Mouse (Mus musculus): Measurements from ENCODE around the gene Cacna2d3. TPM values are rescaled to one million over a fixed set of nuclear protein-coding genes. Genes with fewer than 3 reads are reported as not detected.

Gene Cacna2d3
- polyA plus RNA-seq, 1 experiment from 2014 or later, result 37.5 TPM

DNA sequence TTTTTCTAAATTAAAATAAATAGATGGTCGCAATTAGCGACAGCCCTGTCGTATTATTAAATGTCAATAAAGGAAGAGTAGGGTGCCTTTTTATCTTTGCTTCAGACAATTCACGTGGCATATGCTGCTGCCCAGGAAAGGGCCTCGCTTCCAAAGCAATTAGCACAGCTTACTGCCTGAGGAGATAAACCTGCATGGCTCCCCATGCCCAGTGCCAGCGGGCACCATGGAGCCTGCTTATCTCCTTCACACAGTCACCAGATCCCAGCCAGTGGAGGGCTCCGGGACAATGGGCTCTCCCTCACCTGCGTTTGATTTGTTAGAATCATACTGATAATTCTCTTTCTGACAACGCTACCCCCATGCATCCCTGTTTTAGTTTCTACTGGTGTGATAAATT, 416.0 kb downstream of the Cacna2d3 start:
- Histone ChIP-seq H3K9me3 (replicated peaks) (no peaks in the 10 kb centered on the region), H3K27me3 (no peaks in the 10 kb centered on the region), H3K27ac (replicated peaks) (no peak overlapping the region), H3K9ac (no peak overlapping the region), H3K4me2 (replicated peaks) (no peak overlapping the region), H3K4me3 (replicated peaks) (no peak overlapping the region), H3K4me1 (no peaks in the 10 kb centered on the region), H3K36me3 (no peaks in the 10 kb centered on the region)
- whole genome bisulfite sequencing, result 86% methylated on average over 9 of the region's 9 CpGs
- no peak for ATAC-seq (ENCODE audit: insufficient number of reproducible peaks, low FRiP score, low TSS enrichment, low read depth)

DNA sequence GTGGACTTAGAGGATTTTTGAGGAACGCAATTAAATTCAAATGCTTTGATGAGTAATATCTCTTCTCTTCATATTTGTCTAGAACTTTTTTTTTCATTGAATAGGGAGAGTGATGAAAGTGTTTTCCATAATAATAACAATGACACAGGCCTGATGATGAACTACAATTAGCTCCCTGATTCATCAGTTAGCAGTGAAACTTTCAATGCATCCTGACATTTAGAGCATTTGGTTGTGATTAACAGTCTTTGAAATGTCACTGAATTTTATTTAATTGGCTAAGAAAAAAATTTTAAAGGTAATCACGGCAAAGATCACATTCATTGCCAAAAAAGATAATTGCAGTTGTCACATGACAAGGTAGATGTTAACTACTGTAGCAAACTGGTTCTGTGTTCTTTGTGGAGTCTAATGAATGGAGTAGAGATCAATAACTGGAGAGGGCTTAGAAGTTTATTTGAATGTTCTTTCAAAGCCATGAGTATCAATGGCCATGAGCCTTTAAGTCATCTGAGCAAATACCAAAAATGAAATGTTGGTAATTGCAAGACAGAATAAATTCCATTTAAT, 425.4 kb downstream of the Cacna2d3 start:
- WGBS, result 53% methylated on average over 2 of the region's 2 CpGs
- Histone ChIP-seq H3K4me3 (replicated peaks) (no peak overlapping the region), H3K9ac (no peak overlapping the region), H3K9me3 (replicated peaks) (no peaks in the 10 kb centered on the region), H3K4me2 (replicated peaks) (no peak overlapping the region), H3K4me1 (no peaks in the 10 kb centered on the region), H3K27ac (replicated peaks) (no peak overlapping the region), H3K36me3 (no peaks in the 10 kb centered on the region), H3K27me3 (no peaks in the 10 kb centered on the region)
- no peak for ATAC-seq (ENCODE audit: insufficient number of reproducible peaks, low FRiP score, low TSS enrichment, low read depth)

DNA sequence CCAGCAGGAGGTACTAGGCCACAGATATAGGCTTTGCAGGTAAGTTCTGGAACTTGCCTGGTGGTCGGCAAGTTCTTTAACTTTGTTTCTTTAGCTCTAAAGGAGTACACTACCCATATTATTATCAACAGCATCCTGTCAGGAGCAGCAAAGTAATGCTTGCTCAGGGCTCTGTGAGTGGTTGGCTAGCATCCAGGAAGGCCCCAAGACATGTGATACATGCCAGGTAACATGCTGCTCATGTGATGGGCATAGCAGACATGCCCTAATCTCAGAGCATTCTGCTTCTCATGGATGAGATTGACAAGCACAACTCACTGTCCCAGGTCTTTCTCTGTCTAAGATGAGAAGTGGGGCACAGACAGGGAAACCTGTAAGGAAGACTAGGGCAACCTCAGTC, 442.8 kb downstream of the Cacna2d3 start:
- Histone ChIP-seq H3K27me3 (no peaks in the 10 kb centered on the region), H3K4me2 (replicated peaks) (no peak overlapping the region), H3K36me3 (no peaks in the 10 kb centered on the region), H3K9ac (no peak overlapping the region), H3K4me1 (peaks cover 14% of the 10 kb centered on the region; the same call in 1 of the 2 replicates), H3K27ac (replicated peaks) (no peak overlapping the region), H3K4me3 (replicated peaks) (no peak overlapping the region), H3K9me3 (replicated peaks) (no peaks in the 10 kb centered on the region)
- no peak for ATAC-seq (ENCODE audit: insufficient number of reproducible peaks, low FRiP score, low TSS enrichment, low read depth)
- WGBS, result 84% methylated on average over 1 of the region's 1 CpGs

DNA sequence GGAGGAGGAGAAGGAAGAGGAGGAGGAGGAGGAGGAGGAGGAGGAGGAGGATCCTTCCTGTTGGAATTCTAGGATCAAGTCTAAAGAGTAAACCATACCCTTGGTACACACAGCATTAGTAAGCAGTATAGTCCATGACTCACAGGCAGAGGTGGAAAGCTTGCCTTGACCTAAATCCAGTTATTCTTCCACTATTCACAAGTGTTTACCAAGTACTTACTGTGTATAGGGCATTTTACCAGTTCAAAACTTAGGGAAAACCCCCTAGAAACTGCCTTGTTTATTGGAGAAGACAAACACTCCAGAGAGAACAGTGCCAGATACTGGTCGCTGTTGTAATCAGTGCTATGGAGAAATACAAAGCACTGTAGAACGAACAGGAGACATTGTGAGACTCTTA, 443.3 kb downstream of the Cacna2d3 start:
- WGBS, result 85% methylated on average over 2 of the region's 2 CpGs
- no peaks in the 10 kb centered on the region for H3K27me3 ChIP-seq
- no peak for ATAC-seq (ENCODE audit: insufficient number of reproducible peaks, low FRiP score, low TSS enrichment, low read depth)
- H3K4me1 ChIP-seq, result peaks cover 14% of the 10 kb centered on the region; the same call in 1 of the 2 replicates
- no peak overlapping the region for H3K9ac ChIP-seq
- H3K4me2 ChIP-seq (replicated peaks), result no peak overlapping the region
- no peaks in the 10 kb centered on the region for H3K36me3 ChIP-seq
- no peak overlapping the region for H3K4me3 ChIP-seq (replicated peaks)
- H3K9me3 ChIP-seq (replicated peaks), result no peaks in the 10 kb centered on the region
- no peak overlapping the region for H3K27ac ChIP-seq (replicated peaks)

DNA sequence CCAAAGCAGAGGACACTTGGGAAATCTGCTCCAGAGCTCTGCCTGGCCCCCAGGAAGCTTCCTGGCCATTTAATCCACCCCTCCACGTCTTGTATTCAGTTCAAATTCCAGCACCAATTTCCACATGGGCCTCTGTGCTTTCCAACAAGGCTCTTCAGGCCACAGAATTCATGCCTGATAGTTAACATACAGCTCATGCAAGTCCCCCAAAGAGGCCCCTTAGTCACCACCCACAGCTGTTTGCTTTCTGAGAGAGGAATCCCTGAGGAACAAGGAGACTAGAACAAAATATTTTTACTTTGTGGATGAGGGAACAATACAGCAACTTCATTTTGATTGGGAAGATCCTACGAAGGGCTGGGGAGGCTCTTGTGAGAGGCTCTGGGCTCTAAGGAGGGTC, 444.0 kb downstream of the Cacna2d3 start:
- peak overlapping the region; percentile 18 for H3K27ac ChIP-seq (replicated peaks)
- WGBS, result 36% methylated on average over 2 of the region's 2 CpGs

DNA sequence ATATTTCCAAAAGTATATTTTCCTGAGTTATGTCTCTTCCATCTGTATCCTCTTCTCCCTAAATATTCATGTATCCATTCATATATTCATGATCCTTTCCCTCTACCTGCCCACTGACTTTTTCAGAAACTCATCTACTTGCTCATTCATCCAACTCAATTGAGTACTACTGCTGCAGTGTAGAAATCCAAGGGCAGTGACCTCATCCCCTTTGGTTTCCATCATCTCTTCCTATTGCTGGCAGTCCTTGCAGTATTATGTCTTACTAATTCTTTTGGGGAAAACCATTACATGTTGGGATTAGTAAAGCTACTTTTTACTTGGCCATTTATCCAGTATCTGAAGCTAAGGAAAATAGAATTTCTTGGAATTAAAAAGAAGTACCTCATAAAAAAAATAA, 447.8 kb downstream of the Cacna2d3 start:
- no peak for ATAC-seq (ENCODE audit: insufficient number of reproducible peaks, low FRiP score, low TSS enrichment, low read depth)
- no peaks in the 10 kb centered on the region for H3K27me3 ChIP-seq
- H3K4me2 ChIP-seq (replicated peaks), result no peak overlapping the region
- H3K4me1 ChIP-seq, result peaks cover 22% of the 10 kb centered on the region; the same call in 1 of the 2 replicates
- H3K9me3 ChIP-seq (replicated peaks), result no peaks in the 10 kb centered on the region
- no peak overlapping the region for H3K27ac ChIP-seq (replicated peaks)
- H3K4me3 ChIP-seq (replicated peaks), result no peak overlapping the region
- no peaks in the 10 kb centered on the region for H3K36me3 ChIP-seq
- no peak overlapping the region for H3K9ac ChIP-seq

More for the DNA sequence above, 444.0 kb downstream of the Cacna2d3 start:
- no peak overlapping the region for H3K9ac ChIP-seq
- no peaks in the 10 kb centered on the region for H3K27me3 ChIP-seq
- no peaks in the 10 kb centered on the region for H3K9me3 ChIP-seq (replicated peaks)
- H3K4me2 ChIP-seq (replicated peaks), result no peak overlapping the region
- H3K4me3 ChIP-seq (replicated peaks), result no peak overlapping the region
- H3K36me3 ChIP-seq, result no peaks in the 10 kb centered on the region
- ATAC-seq (ENCODE audit: insufficient number of reproducible peaks, low FRiP score, low TSS enrichment, low read depth), result no peak
- H3K4me1 ChIP-seq, result peaks cover 14% of the 10 kb centered on the region; the same call in 1 of the 2 replicates

DNA sequence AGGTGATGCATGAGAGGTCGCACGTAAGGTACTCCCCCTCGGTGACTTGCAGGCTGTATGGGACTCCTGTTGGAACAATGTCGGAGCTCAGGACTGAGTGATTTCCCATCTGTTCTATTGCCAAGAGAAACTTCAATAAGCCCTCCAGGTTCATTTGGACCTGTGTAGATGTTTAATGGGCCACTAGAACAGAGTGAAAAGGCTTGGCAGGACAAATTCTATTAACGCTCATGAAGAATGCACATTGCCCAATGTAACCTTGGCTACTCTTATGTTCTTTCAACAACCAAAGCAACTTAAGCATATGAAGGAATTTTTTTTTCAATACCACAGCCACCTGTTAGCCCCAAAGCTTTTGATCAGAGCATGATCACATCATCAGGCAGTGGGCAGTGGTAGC, 451.1 kb downstream of the Cacna2d3 start:
- Histone ChIP-seq H3K9me3 (replicated peaks) (no peaks in the 10 kb centered on the region), H3K9ac (no peak overlapping the region), H3K4me3 (replicated peaks) (no peak overlapping the region), H3K4me2 (replicated peaks) (no peak overlapping the region), H3K4me1 (peaks cover 15% of the 10 kb centered on the region; the same call in 1 of the 2 replicates), H3K27ac (replicated peaks) (no peak overlapping the region), H3K27me3 (no peaks in the 10 kb centered on the region), H3K36me3 (no peaks in the 10 kb centered on the region)
- no peak for ATAC-seq (ENCODE audit: insufficient number of reproducible peaks, low FRiP score, low TSS enrichment, low read depth)
- 93% methylated on average over 5 of the region's 5 CpGs for WGBS

DNA sequence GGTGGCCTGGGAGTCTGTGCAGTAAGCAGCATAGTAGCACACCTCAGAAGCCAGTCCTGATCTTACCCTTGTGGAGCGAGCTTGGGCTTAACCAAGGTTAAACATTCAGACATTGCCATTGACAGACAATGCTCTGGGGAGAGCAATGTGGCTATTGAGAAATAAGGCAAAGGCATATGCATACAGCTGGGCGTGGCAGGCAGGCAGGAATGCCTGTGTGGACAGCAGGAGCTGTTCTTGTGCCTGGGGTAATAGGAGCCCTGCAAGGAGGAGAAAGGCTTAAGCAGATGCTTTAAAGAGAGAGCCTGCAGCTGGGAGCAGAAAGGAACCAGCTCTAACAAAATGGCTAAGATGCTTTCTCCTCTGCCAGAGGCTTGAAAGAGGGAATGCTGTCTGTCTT, 451.8 kb downstream of the Cacna2d3 start:
- 35% methylated on average over 2 of the region's 2 CpGs for WGBS
- Histone ChIP-seq H3K9ac (no peak overlapping the region), H3K4me2 (replicated peaks) (no peak overlapping the region), H3K4me1 (peaks cover 15% of the 10 kb centered on the region; the same call in 1 of the 2 replicates), H3K4me3 (replicated peaks) (no peak overlapping the region), H3K27me3 (no peaks in the 10 kb centered on the region), H3K27ac (replicated peaks) (no peak overlapping the region), H3K9me3 (replicated peaks) (no peaks in the 10 kb centered on the region), H3K36me3 (no peaks in the 10 kb centered on the region)
- no peak for ATAC-seq (ENCODE audit: insufficient number of reproducible peaks, low FRiP score, low TSS enrichment, low read depth)

DNA sequence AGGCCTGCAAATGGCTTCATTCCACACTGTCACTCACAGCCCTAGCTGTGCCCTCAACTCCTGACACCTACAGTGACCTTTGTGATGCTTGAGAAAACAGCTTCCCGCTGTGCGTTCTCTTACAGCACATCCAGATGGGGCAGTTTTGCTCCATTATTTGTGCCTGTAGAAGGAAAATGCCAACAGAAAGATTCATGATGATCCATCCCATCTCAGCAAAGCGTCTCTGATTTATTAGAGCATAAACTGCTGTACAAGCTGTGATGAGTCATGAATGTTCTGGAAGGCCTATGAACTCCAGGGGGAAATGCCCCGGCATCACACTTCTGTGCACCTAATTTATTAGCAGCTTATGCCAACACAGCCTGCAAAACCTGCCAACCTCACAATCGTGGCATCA, 453.1 kb downstream of the Cacna2d3 start:
- H3K4me1 ChIP-seq, result peaks cover 15% of the 10 kb centered on the region; the same call in 1 of the 2 replicates
- WGBS, result 69% methylated on average over 5 of the region's 5 CpGs
- no peaks in the 10 kb centered on the region for H3K36me3 ChIP-seq

DNA sequence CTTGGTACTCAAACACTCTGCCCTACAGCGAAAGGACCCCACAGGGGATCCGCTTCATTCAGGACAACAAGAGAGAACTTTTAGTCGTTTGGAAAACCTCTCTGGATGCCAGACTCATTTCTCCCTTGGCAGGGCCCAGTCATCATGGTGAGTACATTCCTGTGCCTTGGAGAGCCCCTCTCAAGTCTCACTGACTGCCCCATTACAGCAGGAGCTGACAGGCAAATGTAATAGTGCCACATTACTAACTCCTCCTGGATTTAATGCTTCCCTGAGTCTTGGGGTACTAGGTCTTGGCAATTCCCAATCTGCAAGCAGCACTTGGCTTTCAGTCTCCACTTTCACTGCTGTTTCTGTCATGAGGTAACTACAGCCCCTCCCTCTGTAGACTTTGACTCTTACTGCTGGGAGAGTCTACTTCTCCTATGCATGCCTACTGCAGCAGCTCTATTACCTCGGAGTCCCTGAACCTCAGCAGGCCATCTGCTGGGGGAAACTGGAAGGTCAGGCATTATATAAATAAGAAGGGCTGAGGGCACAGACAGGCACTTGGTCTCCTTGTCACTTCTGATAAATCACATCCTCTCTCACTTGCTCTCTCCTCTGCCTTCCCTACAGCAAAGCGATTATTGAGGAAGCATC, 454.3 kb downstream of the Cacna2d3 start:
- Histone ChIP-seq H3K27ac (replicated peaks) (peak overlapping the region; percentile 17; the same call in 1 of the 2 replicates), H3K36me3 (no peaks in the 10 kb centered on the region), H3K4me3 (replicated peaks) (no peak overlapping the region), H3K4me2 (replicated peaks) (no peak overlapping the region), H3K9me3 (replicated peaks) (no peaks in the 10 kb centered on the region), H3K27me3 (no peaks in the 10 kb centered on the region), H3K9ac (no peak overlapping the region), H3K4me1 (peaks cover 15% of the 10 kb centered on the region; the same call in 1 of the 2 replicates)
- no peak for ATAC-seq (ENCODE audit: insufficient number of reproducible peaks, low FRiP score, low TSS enrichment, low read depth)
- WGBS, result 56% methylated on average over 5 of the region's 5 CpGs

More for the DNA sequence above, 453.1 kb downstream of the Cacna2d3 start:
- no peak for ATAC-seq (ENCODE audit: insufficient number of reproducible peaks, low FRiP score, low TSS enrichment, low read depth)
- Histone ChIP-seq H3K27ac (replicated peaks) (no peak overlapping the region), H3K27me3 (no peaks in the 10 kb centered on the region), H3K4me3 (replicated peaks) (no peak overlapping the region), H3K9me3 (replicated peaks) (no peaks in the 10 kb centered on the region), H3K4me2 (replicated peaks) (no peak overlapping the region), H3K9ac (no peak overlapping the region)

DNA sequence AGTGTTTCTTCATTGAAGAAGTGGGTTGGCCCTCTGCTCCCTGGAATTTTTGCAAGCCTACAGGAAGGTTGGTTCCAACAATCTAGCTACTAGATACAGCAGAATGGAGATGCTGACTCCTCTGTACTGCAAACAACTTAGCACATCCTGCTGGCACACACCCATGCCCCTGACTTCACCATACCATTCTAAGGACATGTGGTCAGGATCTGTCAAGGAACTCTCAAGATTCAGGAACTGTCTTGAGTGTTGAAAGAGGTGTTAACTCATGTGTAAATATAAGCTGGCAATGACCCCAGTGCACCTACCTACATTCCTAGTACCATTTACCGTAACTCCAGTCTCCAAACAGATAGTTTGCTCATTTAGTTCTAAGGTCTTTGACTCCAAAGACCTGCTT, 461.0 kb downstream of the Cacna2d3 start:
- WGBS, result 83% methylated on average over 1 of the region's 1 CpGs
- no peaks in the 10 kb centered on the region for H3K9me3 ChIP-seq (replicated peaks)
- H3K36me3 ChIP-seq, result 0 out of 2 replicates have a peak, but pooled peaks cover 2% of the 10 kb centered on the region
- H3K27ac ChIP-seq (replicated peaks), result no peak overlapping the region
- H3K27me3 ChIP-seq, result no peaks in the 10 kb centered on the region
- no peak overlapping the region for H3K4me2 ChIP-seq (replicated peaks)
- H3K4me3 ChIP-seq (replicated peaks), result no peak overlapping the region
- ATAC-seq (ENCODE audit: insufficient number of reproducible peaks, low FRiP score, low TSS enrichment, low read depth), result no peak
- H3K4me1 ChIP-seq, result no peaks in the 10 kb centered on the region
- H3K9ac ChIP-seq, result no peak overlapping the region

DNA sequence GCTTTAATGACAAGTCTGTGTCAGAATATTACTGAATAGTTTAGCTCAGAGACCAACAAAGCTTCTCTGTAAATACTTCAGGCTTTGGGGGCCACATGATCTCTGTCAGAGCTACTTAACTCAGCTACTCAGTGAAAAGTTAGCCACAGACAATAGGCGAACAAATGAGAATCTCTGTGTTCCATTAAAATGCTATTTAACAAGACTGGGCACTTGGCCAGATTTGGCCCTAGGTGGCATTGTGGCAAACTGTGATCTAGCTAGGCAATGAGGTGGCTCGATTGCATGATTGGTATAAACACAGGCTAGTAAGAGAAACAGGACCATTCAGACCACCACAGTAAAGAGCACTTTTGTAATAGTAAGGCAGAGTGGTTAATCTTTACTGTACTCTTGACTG, 478.1 kb downstream of the Cacna2d3 start:
- Histone ChIP-seq H3K4me1 (no peaks in the 10 kb centered on the region), H3K9me3 (replicated peaks) (0 out of 2 replicates have a peak, but pooled peaks cover 4% of the 10 kb centered on the region), H3K27ac (replicated peaks) (no peak overlapping the region; the same call in 1 of the 2 replicates), H3K27me3 (no peaks in the 10 kb centered on the region), H3K36me3 (no peaks in the 10 kb centered on the region), H3K4me2 (replicated peaks) (no peak overlapping the region), H3K4me3 (replicated peaks) (no peak overlapping the region), H3K9ac (no peak overlapping the region)
- 52% methylated on average over 2 of the region's 2 CpGs for WGBS
- ATAC-seq (ENCODE audit: insufficient number of reproducible peaks, low FRiP score, low TSS enrichment, low read depth), result no peak

All from embryonic facial prominence, embryonic 15.5 days (tissue).